Mouse (Mus musculus) frontal cortex, postnatal 14 days (tissue): Measurements from ENCODE around the gene B4galt1.

Source experiments
- DNase-seq, 2 experiments: peaks; one replicate each; pipeline ENCODE4 v3.0.0; 2022; ENCODE audit warnings: low spot score in 2 of 2

Gene B4galt1

DNA sequence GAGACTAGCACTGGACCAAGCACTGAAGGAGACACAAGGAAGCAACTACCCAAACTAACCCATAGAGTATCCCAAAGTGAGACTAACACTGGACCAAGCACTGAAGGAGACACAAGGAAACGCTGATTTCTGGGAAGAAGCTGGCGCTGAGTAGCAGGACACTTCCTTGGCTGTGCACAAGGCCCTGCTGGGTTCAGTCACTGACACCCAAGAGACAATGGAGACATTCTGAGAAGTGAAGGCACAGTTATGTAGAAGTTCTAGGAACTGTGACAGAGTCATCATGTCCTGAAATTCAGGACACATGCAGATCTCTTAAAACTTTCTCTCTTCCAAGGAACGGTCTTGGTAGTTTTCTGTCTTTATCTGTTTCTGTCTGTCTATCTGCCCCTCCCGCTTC lies 16.4 kb upstream of the B4galt1 start:
- DNase-seq: no peak

DNA sequence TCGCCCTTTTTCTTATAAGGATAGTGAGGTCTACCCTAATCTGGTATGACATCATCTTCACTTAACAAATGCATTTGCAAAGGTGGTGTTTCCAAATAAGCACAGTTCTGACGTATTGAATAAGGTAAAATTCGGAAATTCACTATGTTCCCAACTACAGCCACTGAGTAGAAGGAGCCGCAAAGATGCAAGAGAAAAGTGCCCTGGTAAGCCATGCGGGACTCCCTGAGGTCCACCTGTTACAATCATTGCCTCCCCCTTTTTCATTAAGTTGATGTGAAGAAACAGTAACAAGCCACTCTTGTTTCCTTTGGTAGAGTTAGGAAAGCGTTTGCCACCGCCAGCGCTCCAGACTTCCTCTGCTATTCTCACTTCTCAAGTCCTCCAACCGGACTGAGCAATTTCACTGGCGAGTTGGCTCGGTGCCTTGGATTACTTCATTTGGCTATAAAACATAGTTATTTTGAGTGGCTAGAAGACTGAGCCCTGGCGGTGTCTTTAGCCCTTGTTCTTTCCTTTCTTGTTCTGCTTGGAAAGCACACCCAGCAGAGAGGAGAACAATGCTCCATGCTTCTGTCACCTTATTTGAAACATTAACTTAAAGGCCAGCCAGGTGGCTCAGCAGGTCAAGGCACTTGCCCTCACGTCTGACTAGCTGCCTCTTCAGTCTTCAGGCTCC lies 14.9 kb upstream of the B4galt1 start:
- no peak for DNase-seq

DNA sequence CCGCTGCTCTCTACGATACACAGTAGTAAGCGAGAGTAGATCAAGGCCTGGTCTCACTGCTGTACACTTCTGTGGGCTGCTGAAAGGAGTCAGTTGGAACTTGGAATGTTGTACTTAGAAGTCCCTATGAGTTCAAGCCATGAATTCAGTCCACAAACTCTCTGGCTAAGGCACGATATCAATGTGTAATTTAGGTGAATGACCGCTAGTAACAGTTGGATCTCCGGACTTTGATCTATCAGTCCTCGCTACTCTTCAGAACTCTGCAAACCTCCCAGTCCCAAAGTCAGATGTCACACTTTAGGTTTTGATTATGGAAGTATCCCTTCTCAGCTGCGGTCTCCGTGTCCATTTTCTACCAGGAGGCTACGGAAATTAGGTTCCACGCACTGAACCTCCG lies 10.6 kb upstream of the B4galt1 start:
- DNase-seq: no peak

GRCm38 (mm10) chr4:40863340-40863739 lies 9.5 kb upstream of the B4galt1 start:
- DNase-seq: no peak

- no peak for DNase-seq
Measured at GRCm38 (mm10) chr4:40861131-40861530, 7.3 kb upstream of the B4galt1 start.

DNA sequence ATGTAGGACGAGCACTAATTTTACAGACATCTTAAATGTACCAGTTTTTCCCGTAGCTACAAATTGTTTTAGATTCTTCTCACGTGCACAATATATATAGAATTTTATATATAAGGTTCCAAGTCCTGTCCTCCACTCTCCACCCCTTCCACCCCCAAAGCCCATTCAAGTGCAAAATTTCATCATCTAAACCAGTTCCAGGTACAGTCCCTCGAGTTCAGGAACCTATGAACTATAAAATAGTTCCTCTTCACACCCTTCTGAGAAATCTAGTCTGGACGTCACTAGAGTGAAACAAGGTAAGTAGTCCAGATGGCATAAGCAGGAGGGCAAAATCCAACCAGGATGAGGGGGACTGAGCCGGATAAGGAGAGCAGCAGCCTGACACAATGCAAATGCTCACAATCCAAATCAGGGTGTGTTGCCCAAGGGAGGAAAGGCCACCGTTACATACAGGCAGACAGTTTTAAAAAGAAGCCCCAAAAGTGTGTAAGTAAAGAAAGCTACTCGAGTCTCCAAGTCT lies 4.1 kb upstream of the B4galt1 start:
- no peak for DNase-seq

GRCm38 (mm10) chr4:40856571-40856970 lies 2.8 kb upstream of the B4galt1 start:
- no peak for DNase-seq

DNA sequence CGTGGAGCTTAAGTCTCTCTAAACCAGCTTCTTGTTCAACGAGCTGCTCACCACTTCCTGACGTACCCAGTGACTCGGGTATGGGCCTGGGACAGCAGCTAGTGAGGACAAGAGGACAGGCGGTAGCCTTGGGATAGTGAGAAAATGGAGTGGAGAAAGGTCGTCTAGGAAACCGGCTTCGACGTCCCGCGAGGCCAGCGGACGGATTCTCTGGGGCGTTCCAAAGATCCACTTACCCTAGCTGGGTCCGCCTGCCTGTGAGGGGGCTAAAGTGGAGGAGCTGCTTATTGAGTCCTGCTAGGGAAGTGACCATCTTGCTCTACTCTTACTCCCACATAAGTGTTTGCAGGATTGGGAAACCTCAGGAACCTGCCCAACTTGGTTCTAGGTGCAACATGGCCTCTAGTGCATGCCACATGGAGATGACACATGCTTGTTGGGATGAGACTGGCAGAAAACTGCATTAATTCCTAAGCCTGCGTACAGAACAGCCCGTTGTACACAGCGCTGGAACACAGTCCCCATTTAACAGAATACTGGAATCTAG lies 655 bp upstream of the B4galt1 start:
- DNase-seq: no peak

GRCm38 (mm10) chr4:40852861-40853564 lies 792 bp downstream of the B4galt1 start:
- DNase-seq: no peak

- DNase-seq: no peak
Measured at GRCm38 (mm10) chr4:40852249-40852781, 1.5 kb downstream of the B4galt1 start.

GRCm38 (mm10) chr4:40851763-40852248 lies 2.0 kb downstream of the B4galt1 start:
- no peak for DNase-seq

GRCm38 (mm10) chr4:40851031-40851762 lies 2.6 kb downstream of the B4galt1 start:
- no peak for DNase-seq

DNA sequence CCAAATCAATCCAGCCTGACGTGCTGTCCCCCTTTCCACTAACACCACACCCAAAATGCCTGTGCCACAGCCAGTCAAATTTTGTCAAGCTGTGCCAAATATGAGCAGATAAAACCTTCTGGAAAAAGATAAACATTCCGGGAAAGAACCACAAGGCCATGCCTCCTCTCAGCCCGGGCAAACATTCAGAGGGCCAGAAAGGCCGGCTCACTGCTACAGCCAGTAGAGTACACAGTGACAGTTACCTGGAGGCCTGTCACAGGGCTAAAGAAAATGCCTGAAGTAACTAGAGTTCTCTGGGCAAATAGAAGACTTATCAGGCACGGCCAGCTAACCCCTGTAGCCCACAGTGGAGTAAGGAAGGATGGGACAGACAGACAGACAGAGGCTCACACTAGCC lies 3.2 kb downstream of the B4galt1 start:
- no peak for DNase-seq

GRCm38 (mm10) chr4:40849518-40849917 lies 4.3 kb downstream of the B4galt1 start:
- no peak for DNase-seq

DNA sequence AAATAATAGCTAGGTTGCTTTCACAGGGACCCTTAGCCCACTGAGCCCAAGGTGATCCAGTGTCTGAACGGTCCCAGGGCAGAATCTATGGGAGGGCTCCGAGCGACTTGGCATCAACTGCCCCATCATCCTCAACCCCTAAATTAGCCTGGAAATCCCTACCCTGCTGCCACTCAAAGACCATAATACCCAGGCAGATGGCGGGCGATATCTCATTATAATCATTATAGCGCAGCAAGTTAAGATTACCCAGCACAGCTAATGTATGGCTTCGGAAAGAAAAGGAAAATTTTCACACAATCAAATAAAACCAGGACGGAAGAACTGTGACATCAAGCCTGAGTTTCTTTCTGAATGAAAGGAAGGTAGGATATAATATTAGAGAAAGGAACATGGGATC lies 5.6 kb downstream of the B4galt1 start:
- no peak for DNase-seq

DNA sequence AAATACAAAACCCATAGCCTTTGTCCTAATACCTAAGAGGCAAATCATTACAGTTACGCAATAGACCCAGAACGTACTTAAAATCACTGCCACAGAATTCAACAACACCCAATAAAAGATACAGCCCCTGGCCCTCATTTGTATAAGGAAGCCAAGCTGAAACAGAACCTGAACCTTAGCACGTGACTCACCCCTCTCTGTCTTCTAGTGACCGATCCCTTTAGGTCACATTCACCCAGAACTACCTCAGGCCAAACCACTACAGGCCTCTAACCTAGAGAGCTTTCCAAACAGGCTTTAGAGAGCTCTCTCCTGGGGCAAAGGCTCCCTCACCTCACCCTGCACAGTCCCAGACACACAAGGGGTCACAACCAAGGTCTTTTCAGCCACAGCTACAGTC lies 6.6 kb downstream of the B4galt1 start:
- no peak for DNase-seq

DNA sequence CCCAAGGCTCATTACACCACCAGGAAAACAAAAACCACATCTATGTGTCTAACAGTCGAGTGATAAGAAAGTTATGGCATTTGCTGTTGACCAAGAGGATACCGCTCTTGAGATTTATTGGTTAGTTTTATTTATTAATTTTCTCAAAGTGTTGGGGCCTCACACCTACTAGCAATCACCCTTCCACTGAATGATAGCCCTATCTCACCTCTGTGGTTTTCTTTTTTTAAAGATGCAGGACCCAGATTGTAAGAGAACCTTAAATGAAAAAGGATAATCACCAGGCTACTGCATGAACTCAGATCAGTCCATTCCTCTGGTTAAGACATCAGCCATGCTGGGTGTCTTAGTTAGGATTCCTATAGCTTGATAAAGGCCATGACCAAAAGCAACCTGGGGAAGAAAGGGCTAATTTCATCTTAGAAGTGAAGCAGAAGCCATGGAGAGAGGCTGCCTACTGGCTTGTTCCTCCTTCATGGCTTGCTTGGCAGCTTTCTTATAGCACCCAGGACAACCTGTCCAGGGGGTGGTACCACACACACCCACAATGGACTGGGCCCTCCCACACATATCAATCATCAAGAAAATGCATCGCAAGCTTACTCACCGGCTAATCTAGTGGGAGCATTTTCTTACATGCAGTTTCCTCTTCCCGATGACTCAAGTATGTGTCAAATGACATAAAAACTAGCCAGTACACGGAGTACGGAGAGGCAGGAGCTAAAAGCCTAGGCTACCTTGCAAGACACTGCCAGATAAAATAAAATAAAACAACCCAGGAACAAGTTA lies 7.5 kb downstream of the B4galt1 start:
- DNase-seq: no peak

DNA sequence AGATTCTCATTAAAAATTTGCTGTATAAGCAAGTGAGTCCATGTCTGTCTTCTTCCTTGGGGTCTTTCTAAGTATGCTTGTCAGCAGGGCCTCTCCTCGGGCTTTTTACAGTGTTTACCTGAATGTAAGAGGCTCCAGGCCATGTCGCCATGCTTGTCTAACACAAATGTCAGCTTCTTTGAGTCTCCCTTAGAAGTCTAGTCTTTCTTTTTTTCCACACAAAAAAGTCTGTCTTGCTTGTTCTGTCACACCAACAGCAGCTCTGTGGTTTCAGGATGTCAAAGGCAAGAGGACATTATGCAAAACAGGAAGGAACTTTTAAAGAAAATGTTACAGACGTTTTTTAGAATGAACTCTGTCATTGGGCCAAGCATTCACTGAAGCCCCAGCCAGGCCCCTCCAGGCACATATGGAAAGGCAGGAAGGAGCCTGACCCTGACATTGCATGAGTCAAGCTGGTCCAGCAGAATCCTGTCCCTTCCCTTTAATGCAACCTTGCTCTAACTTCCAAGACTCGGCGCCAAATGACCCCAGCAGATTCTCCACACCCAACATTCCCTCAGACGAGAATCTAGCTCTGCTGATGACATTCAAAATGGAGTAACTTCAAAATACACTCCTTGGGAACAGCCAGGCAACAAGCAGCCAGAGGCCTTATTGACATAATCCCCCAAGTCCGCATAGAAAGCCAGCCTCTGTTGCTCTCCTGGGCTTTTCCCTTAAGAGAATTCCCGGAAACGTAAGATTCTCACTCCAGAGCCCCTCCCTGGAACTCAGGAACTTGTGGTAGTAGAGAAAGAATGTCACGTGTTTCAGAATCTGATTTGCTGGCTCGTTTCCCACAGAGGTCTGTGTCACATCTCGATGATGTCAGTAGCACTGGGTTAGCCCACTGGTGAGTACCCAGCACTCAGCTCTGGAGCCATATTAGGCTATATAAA lies 8.7 kb downstream of the B4galt1 start:
- no peak for DNase-seq

DNA sequence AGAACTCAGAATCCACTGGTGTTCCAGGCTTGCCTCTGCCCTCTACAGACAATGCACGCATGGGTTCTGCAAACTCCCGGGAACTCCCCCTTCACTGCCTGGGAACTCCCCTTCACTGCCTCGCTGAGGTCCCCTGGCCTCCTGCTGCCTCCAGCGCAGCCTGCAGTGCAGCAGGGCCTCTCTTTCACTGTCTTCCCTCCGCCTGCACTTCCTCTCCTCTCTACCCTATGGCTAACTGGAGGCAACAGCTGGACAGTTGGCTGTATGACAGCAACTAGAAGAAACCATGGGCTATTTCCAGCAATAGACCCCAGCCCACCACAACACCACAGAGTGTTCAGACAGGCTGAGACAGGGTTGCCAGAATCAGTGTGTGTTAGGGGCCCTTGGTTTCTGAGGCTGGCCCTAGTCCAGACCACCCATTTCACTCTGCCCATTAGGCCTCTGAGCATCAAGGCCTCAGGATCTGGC lies 9.5 kb downstream of the B4galt1 start:
- peak in 1 of 2 experiments; percentile 28 for DNase-seq

- no peak for DNase-seq
Measured at GRCm38 (mm10) chr4:40843726-40844125, 10.1 kb downstream of the B4galt1 start.
